Comparison of ENCODE assay signal across 12 mouse cellular contexts in the genomic region with DNA sequence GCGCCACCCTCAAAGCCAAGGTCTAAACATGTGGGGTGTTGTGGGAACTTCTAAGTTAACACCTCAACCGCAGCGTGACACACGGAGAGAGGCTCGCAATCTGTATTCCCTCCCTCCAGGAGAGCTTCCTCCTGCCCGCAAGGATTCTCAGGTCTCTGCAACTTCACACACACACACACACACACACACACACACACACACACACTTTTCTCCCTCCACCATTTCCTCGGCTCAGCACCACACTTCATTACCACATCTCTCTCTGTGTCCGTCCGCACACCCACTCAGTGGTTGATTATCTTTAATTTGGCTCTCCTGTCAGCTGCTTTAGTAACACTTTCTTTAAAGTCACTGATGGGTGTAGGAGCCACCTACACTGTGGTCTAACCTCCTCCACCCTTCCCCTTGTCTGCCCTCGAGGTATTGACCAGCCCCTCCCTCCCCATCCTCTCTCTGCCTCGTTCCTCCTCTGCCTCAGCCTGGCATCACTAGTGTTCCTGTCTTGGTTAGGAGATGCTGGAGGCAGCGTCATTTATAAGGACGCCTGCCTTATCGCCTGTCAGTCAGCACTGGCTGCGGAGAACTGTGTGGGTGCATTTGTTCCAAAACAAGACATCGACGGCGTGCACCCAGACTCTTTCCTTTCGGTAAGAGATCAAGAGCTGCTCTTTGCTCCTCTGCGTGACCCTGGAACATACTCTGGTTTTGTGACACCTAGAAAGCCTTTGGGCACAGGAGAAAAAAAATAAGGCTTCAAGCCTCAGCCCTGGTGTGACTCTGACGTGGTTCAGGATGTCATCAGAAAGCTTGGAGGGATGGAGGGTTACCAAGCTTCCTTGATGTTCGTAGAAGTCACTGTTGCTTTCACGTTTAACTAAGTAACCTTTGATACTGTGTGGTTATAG. TPM values are rescaled to one million over a fixed set of nuclear protein-coding genes. Genes with fewer than 3 reads are reported as not detected.
A peak's percentile ranks its signal among the peaks of the same experiment; 100 is the strongest.
DNase-seq lines count a peak whose midpoint lies in the region; ATAC-seq and TF ChIP-seq lines count a peak whose summit lies in the region.
"Had no signal": no experiment of that assay in that cellular context is flagged by ENCODE, and none has a peak within 500 bp of the region (broad histone marks: within the 10 kb centered on the region; RNA-seq: fewer than 3 reads in every experiment).

No protein-coding gene starts in this region.

- H3K27ac ChIP-seq in heart, postnatal 0 days (ENCODE audit: low read depth), result 0 out of 2 replicates have a peak overlapping the region, but pooled peaks have one; percentile 75
- H3K27ac ChIP-seq in thymus, adult 2 months (ENCODE audit: control insufficient read depth, insufficient read depth, low read length), result peak overlapping the region; percentile 19
- H3K27ac ChIP-seq: embryonic facial prominence, embryonic 15.5 days had no signal

- intact Hi-C loops in left cerebral cortex, postnatal 14 days (cut with DNase I), result no loop called here
- intact Hi-C loops in left cerebral cortex, postnatal 36 days (cut with DNase I), result no loop called here

- TF ChIP-seq POLR2A in thymus, adult 2 months (IDR thresholded peaks at IDR 0.05; ENCODE audit: control insufficient read depth, extremely low read depth, insufficient read depth, low read length, poor library complexity), result no peak

- ATAC-seq in G1E (ENCODE audit: extremely low read depth, insufficient number of reproducible peaks, low FRiP score, poor library complexity, severe bottlenecking), result no peak
- no peak for ATAC-seq in heart, postnatal 0 days (ENCODE audit: insufficient read depth, low read depth)
- ATAC-seq: midbrain, embryonic 16.5 days had no signal

- TF ChIP-seq CTCF in G1E (IDR thresholded peaks at IDR 0.05; ENCODE audit: low read depth, low read length), result no peak
- no peak for TF ChIP-seq CTCF in heart, postnatal 0 days (IDR thresholded peaks at IDR 0.05; ENCODE audit: low read depth)
- TF ChIP-seq CTCF in thymus, adult 2 months (IDR thresholded peaks at IDR 0.05; ENCODE audit: borderline replicate concordance, control insufficient read depth, extremely low read depth, insufficient read depth, low read length, poor library complexity), result no peak

- TF ChIP-seq EP300 in heart, postnatal 0 days (IDR thresholded peaks at IDR 0.05; ENCODE audit: low read depth), result no peak

- H3K9ac ChIP-seq in heart, postnatal 0 days (replicated peaks; ENCODE audit: low read depth, low read length), result no peak overlapping the region
- H3K9ac ChIP-seq: embryonic facial prominence, embryonic 15.5 days had no signal

- H3K4me1 ChIP-seq in G1E (ENCODE audit: insufficient read depth, low read depth, low read length), result peaks cover 76% of the 10 kb centered on the region
- peaks cover 56% of the 10 kb centered on the region for H3K4me1 ChIP-seq in heart, postnatal 0 days (ENCODE audit: control insufficient read depth, insufficient read depth)
- H3K4me1 ChIP-seq in thymus, adult 2 months (replicated peaks; ENCODE audit: control insufficient read depth, insufficient read depth, low read length), result peaks cover 37% of the 10 kb centered on the region
- H3K4me1 ChIP-seq: embryonic facial prominence, embryonic 15.5 days had no signal

- peak overlapping the region; percentile 29; the same call in 1 of the 2 replicates for H3K4me2 ChIP-seq in heart, postnatal 0 days (ENCODE audit: low read depth, low read length)
- H3K4me2 ChIP-seq: embryonic facial prominence, embryonic 15.5 days had no signal

- H3K36me3 ChIP-seq in G1E (replicated peaks), result no peaks in the 10 kb centered on the region
- no peaks in the 10 kb centered on the region for H3K36me3 ChIP-seq in heart, postnatal 0 days (replicated peaks; ENCODE audit: control insufficient read depth, insufficient read depth, low read length)
- no peaks in the 10 kb centered on the region for H3K36me3 ChIP-seq in thymus, adult 2 months (ENCODE audit: control insufficient read depth, insufficient read depth, low read length)
- H3K36me3 ChIP-seq: embryonic facial prominence, embryonic 15.5 days had no signal

- 0 out of 2 replicates have a peak, but pooled peaks cover 2% of the 10 kb centered on the region for H3K9me3 ChIP-seq in G1E (replicated peaks)
- no peaks in the 10 kb centered on the region for H3K9me3 ChIP-seq in heart, postnatal 0 days (replicated peaks; ENCODE audit: control insufficient read depth, low read length)
- H3K9me3 ChIP-seq: embryonic facial prominence, embryonic 15.5 days had no signal

- WGBS in heart, postnatal 0 days, result 34% methylated on average over 23 of the region's 23 CpGs
- WGBS in thymus, adult 2 months, result 10% methylated on average over 23 of the region's 23 CpGs

- no peaks in the 10 kb centered on the region for H3K27me3 ChIP-seq in G1E (ENCODE audit: insufficient read depth, low read length)
- no peaks in the 10 kb centered on the region for H3K27me3 ChIP-seq in heart, postnatal 0 days (ENCODE audit: control insufficient read depth, insufficient read depth, low read length)
- H3K27me3 ChIP-seq in thymus, adult 2 months (ENCODE audit: control insufficient read depth, insufficient read depth, low read length), result no peaks in the 10 kb centered on the region
- H3K27me3 ChIP-seq: embryonic facial prominence, embryonic 15.5 days had no signal

- H3K4me3 ChIP-seq in G1E (ENCODE audit: low read depth, low read length), result peak overlapping the region; percentile 55; the same call in 1 of the 2 replicates
- no peak overlapping the region for H3K4me3 ChIP-seq in heart, postnatal 0 days (ENCODE audit: low read depth, low read length)
- peak overlapping the region; percentile 1; the same call in 1 of the 2 replicates for H3K4me3 ChIP-seq in thymus, adult 2 months (ENCODE audit: control insufficient read depth, insufficient read depth, low read length)
- H3K4me3 ChIP-seq: embryonic facial prominence, embryonic 15.5 days had no signal

- peak; percentile 32 to 52 for DNase-seq in left cerebral cortex, postnatal 14 days (ENCODE audit: low spot score in 2 of 2)
- no peak for DNase-seq in left cerebral cortex, postnatal 36 days (ENCODE audit: low spot score in 2 of 2)
- no peak for DNase-seq in G1E (ENCODE audit: low spot score)
- no peak for DNase-seq in heart, postnatal 0 days (ENCODE audit: low spot score)
- DNase-seq in thymus, adult 2 months, result peak; percentile 46
- no peak for DNase-seq in cerebellum, postnatal 10 days
- no peak for DNase-seq in kidney, postnatal 36 days
- DNase-seq: adrenal gland, postnatal 36 days; cerebellum, adult 8-10 months; kidney, adult 11 months had no signal

RNA-seq across cellular contexts. Expression of gene Ifngr2, which starts 13.5 kb away (rescaled TPM):
- total RNA-seq in left cerebral cortex, postnatal 14 days (2021), result 10 to 100 TPM; 62.0 to 62.6 TPM
- 10 to 100 TPM; 33.6 to 39.8 TPM for total RNA-seq in left cerebral cortex, postnatal 36 days (2021)
- total RNA-seq in G1E (2014; fragmentation: Nextera tagmentation), result 30.8 and 38.9 TPM in 2 replicates
- 17.3 and 20.8 TPM in 2 replicates for total RNA-seq in G1E (2017)
- polyA plus RNA-seq in G1E (2012), result 20.0 and 25.3 TPM in 2 replicates
- 77.7 and 87.6 TPM in 2 replicates for total RNA-seq in heart, postnatal 0 days (2014; rRNA removed; ENCODE audit: low replicate concordance)
- 149 and 175 TPM in 2 replicates for polyA plus RNA-seq in heart, postnatal 0 days (2015; fragmentation: Nextera tagmentation; extraction: Ambion mirVana)
- polyA plus RNA-seq in thymus, adult 2 months (2012; rRNA removed), result 33.4 and 34.4 TPM in 2 replicates

RNA-seq across cellular contexts. Expression of gene Ifnar1, which starts 48.3 kb away (rescaled TPM):
- total RNA-seq in left cerebral cortex, postnatal 14 days (2021), result 10 to 100 TPM; 67.8 to 71.0 TPM
- total RNA-seq in left cerebral cortex, postnatal 36 days (2021), result 10 to 100 TPM; 54.3 to 54.5 TPM
- 73.0 and 103 TPM in 2 replicates for total RNA-seq in G1E (2014; fragmentation: Nextera tagmentation)
- 65.5 and 72.3 TPM in 2 replicates for total RNA-seq in G1E (2017)
- 15.1 and 16.2 TPM in 2 replicates for polyA plus RNA-seq in G1E (2012)
- total RNA-seq in heart, postnatal 0 days (2014; rRNA removed; ENCODE audit: low replicate concordance), result 32.6 and 42.6 TPM in 2 replicates
- polyA plus RNA-seq in heart, postnatal 0 days (2015; fragmentation: Nextera tagmentation; extraction: Ambion mirVana), result 23.7 and 24.0 TPM in 2 replicates
- 47.0 and 49.1 TPM in 2 replicates for polyA plus RNA-seq in thymus, adult 2 months (2012; rRNA removed)

Comparison
In these comparisons a context has a peak if more than half of its experiments do, and no peak if none do; other contexts are left out.
1. DNase-seq: peak in left cerebral cortex, postnatal 14 days (2 of 2) and thymus, adult 2 months (single experiment); none in left cerebral cortex, postnatal 36 days (0 of 2), G1E (single experiment), heart, postnatal 0 days (single experiment), cerebellum, postnatal 10 days (0 of 2) and kidney, postnatal 36 days (0 of 2).